Mouse (Mus musculus): ENCODE results near the gene Hormad1.
A peak's percentile ranks its signal among the peaks of the same experiment; 100 is the strongest.
"Not testable (repeated sequence)": the region's sequence is repeated elsewhere in the genome, so short reads cannot be mapped to it uniquely, and the experiment has no call there.

The Hormad1 gene

DNA sequence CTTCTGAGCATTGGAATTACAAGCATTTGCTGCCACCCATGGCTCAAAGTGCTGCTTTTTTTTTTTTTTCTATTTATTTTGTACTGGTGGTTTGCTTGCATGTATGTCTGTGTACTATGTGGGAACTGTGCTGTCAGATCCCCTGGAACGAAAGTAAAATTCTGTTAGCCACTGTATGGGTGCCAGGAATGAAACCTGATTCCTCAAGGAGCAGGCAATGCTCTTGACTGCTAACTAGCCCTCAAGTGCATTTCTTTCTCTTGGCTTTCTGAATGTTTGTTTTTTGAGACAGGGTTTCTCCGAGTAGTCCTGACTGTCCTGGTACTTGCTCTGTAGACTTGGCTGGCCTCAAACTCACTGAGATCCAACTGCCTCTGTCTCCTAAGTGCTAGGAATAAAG, 2.3 kb downstream of the Hormad1 start:
- DNase-seq (ENCODE audit: inconsistent ontology term), result no peak

DNA sequence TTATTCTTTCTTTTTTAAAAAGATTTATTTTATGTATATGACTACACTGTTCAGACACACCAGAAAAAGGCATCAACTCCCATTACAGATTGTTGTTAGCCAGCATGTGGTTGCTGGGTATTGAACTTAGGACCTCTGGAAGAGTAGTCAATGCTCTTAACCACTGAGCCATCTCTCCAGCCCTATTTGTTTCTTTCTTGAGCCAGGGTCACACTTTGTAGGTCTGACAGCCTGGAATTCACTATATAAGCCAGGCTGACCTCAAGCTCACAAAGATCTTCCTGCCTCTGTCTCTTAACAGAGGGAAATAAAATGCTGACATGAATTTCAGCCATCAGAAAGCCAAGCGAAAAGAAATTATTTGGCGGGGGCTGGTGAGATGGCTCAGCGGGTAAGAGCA, 10.1 kb downstream of the Hormad1 start:
- DNase-seq (ENCODE audit: inconsistent ontology term), result no peak

DNA sequence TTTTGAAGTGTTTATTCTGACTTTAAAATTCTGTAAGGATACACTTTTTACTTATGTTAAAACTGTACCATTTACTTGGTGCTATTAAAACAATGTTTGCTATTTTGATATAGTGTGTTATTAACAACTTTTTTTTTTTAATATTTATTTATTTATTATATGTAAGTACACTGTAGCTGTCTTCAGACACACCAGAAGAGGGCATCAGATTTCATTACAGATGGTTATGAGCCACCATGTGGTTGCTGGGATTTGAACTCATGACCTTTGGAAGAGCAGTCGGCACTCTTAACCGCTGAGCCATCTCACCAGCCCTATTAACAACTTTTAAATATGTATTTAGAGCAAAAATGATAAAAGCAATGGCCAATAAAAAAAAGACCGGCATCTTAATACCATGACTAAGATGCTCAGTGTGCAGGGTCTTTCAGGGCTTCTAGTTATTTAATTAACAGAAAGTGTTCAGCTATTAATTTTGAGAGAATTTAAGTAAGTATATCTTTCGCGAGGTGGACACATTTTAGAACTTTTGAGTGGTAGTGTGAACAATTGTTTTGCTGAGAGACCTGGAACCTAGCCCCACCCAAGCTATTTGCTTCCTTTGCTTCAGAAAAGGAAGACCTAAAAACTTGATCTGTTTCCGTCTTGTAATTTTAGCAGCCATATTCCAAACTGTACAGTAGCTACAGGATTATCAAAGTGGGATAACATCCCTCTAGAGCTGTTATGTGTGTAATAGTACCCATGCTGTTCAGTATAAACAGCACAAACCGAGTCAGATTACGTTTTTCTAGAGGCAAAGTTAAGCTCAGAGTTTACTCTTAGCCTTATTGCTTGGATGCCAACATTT, 28.5 kb downstream of the Hormad1 start:
- DNase-seq (ENCODE audit: inconsistent ontology term), result no peak

DNA sequence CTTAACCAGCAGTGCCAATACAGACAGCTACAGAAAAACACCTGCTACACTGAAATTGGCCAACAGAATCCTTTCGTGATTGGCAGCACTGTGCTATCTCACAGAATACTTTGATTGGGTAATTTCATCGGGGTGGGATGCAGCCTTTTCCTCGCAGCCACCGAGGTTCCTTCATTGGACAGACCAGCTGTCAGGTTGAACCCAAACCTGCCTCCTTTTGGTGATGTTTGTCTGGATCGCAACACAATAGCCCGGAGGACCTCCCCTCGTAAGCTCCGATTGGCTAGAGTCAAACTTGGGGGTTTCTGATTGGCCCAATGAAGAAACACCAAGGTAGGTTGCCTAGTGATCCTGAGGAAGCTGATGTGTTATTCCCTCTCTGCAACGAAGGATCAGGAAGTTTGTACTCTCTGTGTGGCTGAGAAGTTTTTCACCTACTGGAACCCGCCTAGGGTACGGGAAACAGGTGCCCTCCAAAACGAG, 29.2 kb downstream of the Hormad1 start, which contains the start of gene Golph3l:
Gene Golph3l (plus strand): TSS at position 331 of the 483 bp plus-strand sequence.
- DNase-seq (ENCODE audit: inconsistent ontology term), result peak; percentile 98

DNA sequence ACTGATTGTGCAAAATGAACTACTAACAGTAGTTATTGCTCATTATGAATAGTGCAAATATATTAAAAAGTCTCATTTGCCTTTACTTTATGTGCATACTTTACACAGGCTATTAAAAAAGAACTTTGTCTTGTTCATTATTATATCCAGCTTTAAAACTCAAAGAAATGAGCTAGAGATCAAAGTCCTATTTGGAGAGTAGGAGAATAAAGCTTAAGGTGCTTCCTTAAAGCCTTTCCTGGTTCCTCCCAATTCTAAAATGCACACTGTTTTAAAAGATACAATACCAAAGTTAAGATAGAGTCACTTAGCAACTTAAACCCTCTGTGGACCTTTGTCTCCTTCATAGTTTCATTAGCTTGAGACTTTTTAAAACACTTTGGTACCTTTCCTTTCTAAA, 39.3 kb downstream of the Hormad1 start:
- DNase-seq (ENCODE audit: inconsistent ontology term), result no peak

DNA sequence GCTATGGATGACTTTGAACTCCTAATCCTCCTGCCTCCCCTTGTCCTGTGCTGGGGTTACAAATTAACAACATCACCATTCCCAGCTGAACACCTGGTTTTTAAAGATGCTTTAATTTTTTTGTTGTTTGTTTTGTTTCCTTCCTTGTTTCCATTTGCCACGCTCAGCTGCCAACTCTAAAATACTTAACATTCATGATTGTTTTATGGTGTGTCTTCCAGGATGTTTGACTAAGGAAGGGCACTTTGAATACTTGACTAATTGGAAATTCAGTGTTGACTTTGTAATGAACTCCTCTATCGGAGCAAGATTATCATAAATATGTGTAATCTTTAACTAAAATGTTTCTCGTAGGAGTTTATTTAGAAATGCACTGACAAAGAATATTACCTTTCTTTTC, 41.8 kb downstream of the Hormad1 start:
- no peak for DNase-seq (ENCODE audit: inconsistent ontology term)

DNA sequence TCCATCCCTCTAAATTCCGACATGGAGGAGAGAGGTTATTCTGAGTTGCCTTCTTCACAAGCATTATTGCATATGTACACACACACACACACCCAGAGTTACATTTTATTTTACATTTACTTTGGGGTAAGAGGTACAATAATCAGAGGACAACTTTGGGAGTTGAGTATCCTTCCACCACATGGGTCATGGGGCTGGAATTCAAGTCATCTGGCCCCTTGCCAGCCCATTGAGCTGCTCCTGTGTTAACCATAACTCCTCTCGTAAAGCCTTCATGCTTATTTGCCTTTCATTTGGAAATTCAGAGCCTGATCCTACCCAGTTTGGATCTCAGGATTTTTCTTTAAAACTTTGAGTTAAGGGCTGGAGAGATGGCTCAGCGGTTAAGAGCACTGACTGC, 46.6 kb downstream of the Hormad1 start:
- peak; percentile 54 for DNase-seq (ENCODE audit: inconsistent ontology term)

DNA sequence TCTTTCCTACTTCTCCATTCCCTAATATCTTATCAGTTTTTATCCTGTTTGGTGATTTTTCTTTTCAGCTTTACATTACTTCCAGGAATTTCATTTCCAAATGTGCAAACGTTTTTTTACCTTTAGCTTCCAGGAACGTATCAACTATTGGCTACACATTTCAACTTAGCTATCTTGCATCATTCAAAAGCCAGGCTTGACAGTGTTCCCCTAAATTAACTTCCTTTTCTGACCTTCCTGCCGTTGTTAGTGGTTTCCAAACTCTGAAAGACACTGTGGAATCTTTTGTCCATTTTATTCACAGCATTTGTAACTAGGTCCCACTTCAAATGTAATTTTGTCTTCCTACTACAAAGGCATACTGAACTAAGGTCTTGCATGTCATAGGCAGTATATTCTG, 49.7 kb downstream of the Hormad1 start:
- DNase-seq (ENCODE audit: inconsistent ontology term), result no peak

DNA sequence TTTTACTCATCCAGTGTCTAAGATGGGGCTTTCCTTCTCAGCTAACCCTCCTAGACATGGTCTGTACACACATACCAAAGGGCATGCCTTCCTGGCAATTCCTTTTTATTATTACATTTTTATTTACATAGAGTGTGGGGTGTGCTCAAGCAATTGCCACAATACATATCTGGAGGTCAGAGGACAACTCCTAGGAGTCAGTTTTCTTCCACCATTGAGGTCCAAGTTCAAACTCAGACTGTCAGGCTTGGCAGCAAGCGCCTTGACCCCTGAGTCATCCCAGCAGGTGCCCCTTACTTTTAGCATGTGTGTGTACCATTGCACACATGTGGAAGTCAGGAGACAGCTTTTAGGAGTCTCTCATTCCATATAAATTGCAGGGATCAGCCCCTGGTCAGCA, 54.5 kb downstream of the Hormad1 start:
- DNase-seq (ENCODE audit: inconsistent ontology term), result no peak

DNA sequence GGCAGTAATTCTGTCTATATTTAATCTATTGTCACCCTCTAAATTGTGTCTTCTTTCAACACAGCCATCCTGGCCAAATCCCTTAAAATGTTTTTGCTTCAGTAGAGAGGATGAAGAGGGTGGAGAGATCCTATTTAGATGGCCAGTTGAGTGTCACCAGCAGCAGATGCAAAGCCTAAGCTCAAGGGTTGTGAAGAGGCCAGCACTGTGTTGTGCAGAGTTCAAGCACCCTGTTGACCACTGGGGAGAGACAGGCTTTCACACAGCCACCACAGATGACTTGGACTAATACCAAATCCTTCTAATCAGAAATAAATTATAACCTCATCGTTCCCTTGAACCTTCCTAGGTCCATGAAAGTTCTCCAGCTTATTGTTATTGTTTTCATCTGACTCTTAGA, 59.0 kb downstream of the Hormad1 start:
- no peak for DNase-seq (ENCODE audit: inconsistent ontology term)

DNA sequence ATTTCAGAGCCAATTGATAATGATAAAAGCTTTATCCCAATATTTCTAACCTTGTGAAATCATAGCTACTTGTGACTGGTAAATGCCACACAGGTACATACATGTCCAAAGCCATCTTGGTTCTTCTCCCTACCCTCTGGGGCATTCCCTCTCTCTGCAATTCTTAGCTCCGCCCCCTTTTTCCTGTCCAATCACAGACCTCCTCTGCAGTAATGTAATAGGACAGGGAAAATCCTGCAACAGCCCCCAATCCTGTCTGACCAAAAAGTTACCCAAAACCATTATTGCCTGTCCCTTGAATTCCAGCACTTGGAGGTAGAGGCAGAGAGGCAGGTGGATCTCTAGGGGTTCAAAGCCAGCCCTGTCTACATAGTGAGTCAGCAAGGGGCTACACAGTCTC, 61.8 kb downstream of the Hormad1 start:
- no peak for DNase-seq (ENCODE audit: inconsistent ontology term)

DNA sequence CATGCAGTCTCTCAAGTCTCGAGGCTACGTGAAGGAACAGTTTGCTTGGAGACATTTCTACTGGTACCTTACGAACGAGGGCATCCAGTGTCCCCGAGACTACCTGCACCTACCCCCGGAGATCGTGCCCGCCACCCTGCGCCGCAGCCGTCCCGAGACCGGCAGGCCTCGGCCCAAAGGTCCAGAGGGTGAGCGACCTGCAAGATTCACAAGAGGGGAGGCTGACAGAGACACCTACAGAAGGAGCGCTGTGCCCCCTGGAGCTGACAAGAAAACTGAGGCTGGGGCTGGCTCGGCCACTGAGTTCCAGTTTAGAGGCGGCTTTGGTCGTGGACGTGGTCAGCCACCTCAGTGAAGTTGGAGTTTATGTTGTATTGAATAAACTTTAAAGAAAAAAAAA, 62.9 kb downstream of the Hormad1 start:
- DNase-seq (ENCODE audit: inconsistent ontology term), result not testable (repeated sequence)

DNA sequence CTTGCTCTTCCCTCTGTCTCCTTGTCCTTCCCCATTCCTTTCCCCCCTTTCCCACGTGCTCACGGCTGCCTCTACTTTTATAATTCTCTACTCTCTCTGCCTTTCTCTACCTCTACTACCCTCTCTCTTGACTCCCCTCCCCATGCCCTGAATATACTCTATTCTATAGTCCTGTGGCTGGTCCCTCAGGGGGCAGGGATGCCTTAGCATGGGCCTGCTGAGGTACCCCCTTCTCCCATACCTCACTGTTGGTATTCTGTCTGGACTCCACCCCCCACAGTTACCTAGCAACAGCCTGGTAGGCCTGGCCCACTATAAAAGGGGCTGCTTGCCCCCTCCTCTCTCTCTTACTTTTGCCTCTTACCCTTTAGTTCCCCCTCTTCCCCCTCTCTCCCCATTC, 64.1 kb downstream of the Hormad1 start:
- DNase-seq (ENCODE audit: inconsistent ontology term), result no peak

DNA sequence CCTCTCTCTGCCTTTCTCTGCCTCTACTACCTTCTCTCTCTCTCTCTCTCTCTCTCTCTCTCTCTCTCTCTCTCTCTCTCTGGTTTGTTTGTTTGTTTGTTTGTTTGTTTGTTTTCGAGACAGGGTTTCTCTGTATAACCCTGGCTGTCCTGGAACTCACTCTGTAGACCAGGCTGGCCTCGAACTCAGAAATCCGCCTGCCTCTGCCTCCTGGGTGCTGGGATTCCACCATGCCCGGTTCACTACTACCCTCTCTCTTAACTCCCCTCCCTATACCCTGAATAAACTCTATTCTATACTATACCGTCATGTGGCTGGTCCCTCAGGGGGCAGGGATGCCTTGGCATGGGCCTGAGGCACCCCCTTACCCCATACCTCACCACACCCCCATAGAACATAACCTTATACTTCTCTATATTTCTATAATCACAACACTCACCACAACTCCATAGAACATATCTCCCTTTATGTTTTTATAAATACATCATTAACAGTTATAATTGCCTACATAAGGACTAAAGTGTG, 64.6 kb downstream of the Hormad1 start:
- not testable (repeated sequence) for DNase-seq (ENCODE audit: inconsistent ontology term)

DNA sequence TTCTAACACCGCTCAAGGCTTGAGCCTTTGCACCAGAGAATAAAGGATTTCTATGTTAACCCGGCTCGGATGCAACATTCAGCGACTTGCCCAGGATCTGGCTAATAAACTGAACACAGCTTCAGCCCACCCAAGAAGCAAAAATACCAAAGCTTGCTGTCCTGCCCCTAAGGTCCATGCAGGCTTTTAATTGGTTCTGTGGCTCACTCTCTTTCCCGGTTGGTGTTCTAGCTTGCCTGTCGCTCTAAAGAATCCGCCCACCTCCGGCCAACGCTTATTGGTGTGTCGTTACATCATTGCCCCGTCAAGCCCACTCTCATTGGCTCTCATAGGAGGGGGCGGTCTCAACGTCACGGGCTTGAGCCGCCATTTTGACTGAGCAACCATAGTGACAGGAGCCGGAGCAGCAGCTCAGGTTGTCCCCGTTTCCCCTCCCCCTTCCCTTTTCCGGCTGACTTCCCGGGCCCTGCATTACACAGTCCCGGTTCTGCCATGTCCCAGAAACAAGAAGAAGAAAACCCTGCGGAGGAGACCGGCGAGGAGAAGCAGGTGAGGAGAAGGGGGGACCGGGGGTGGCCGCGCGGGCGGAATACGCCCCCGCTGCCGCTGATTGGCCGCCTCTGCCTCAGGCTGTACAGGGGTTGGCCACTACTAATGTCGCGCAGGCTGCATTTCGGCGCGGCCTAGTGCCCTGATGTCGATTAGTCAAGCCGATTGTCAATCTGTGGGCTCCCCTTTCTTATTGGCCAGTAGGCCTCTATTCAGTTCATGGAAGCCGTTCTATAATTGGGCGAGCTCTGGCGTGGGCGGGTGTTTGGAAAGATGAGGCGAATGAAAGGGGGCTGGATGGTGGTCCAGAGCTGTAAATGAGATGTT, 65.4 kb downstream of the Hormad1 start, which contains the start of gene Ensa:
Gene Ensa (plus strand): TSS at position 366 of the 876 bp plus-strand sequence.
- DNase-seq (ENCODE audit: inconsistent ontology term), result peak; percentile 99

DNA sequence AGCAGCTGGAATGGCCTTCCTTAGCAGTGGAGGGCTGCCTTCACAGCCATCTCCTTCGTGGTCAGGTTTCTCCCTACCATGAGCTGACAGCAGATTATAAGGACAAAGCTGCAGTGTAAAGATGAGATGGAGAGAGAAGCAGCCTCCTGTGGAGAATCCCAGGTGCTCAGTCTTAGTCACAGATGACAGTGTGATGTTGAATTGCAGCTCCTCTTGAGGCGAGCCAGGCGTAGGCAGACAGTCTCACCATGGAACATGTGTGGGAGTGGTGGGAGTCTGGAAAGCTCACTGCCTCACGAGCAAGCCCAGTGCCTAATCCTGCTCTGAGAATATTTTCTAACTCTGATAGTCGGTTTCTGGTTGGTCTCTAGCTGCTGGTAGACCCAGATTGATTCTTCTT, 68.3 kb downstream of the Hormad1 start:
- DNase-seq (ENCODE audit: inconsistent ontology term), result no peak

DNA sequence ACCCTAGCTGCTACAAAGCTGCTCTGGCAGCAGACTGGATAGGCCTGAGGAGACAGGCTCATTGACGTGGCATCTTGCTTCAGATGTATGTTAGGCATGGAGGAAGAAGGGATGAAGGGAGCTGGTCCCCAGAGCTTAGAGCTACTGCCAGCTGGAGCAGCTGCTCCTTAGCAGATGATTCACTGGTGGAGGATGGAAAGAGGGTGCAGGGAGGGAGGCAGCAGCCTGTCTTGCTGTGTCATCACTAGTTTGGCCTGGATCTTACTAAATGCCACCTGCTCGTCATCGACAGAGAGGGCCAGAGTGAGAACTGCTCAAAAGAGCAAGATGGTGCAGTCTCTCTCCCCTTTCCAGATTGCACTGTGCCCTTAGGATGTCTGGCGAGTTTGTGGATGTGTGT, 70.3 kb downstream of the Hormad1 start:
- peak; percentile 71 for DNase-seq (ENCODE audit: inconsistent ontology term)

DNA sequence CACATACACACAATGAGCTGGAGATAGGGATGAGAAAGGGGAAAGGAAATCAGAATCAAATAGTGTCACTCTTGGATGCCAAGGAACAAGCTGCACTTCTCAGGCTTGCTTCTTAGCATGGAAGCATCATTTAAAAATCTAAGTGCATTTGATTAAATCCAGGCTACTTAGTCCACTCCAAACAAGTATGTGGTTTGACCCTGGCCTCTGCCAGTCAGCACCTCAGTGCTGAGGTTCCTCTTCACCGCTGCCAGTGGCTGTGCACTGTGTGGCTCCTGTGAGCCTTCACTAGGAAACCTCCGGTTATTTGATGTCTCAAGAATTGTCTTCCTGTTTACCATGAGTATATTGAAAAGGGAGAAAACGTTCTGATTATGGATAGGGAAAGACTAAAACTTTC, 71.4 kb downstream of the Hormad1 start:
- no peak for DNase-seq (ENCODE audit: inconsistent ontology term)

DNA sequence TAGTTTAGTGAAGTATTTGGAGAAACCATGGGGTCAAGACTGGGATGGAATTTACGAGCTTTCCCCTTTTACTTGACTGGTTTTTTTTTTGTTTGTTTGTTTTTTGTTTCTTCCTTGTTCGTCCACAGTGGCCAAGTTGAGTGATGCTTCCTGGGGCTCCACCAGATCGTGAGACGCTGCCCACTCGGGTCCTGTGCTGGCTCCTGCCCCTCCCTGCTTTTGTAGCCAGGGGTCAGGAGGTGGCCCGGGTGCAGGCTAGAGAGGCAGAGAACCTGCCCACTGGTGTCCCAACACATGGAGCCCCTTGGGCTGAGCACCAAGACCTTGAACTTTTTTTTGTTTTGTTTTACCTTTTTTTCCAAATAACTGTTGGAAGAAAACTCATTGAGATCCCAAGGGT, 71.8 kb downstream of the Hormad1 start:
- DNase-seq (ENCODE audit: inconsistent ontology term), result no peak

DNA sequence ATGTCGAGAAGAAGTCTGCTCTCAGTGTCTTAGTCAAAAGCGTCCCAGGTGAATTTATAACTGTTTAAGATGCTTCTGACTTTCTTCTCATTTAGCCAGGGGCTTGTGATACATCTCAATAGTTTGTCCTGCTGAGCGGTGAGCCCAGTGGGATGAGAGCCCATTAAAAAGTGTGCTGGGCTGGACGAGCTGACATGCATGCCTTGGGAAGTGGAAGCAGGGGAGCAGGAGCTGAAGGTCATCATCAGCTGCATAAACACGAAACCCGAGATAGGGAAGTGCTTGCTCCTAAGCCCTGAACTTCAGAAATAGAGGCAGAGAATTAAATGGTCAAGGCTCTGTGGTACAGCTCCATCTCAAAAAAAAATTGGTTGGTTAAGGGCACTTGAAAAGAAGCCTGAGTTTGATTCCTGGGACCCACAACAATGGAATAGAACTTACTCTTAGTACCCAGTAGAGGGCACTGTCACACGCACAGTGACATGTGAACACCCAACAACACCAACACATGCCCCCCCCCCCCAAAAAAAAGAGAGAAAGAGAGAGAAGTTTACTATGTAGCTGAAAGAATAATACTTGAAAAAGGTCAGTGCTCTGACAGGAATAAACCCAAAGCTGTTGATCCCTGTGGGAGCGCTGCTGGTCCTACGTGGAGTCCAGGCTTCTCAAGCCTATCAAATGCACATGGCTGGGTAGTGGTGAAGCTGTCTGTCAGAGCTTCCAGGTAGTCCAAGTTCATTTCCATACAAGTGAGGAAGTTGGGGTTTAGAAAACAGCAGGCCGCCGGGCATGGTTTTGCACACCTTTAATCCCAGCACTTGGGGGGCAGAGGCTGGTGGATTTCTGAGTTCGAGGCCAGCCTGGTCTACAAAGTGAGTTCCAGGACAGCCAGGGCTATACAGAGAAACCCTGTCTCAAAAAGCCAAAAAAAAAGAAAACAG, 73.4 kb downstream of the Hormad1 start:
- DNase-seq (ENCODE audit: inconsistent ontology term), result peak; percentile 30

DNA sequence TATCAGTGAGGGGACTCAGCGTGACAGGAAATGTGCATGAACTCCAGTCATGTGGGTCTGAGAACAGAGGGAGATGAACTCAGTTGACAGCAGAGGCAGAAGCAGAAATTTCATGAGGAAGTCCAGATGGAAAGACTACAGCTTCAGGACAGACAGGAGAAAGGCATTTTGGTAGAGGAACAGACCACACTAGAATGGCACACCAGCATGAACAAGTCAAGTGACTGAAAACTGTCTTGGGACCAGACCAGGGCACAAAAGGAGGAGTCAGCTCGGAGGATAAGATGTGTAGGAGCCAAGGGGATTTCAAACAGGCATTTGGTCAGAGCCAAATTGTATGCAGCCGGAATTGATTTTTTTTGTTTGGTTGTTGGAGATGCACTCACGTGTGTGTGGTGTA, 76.2 kb downstream of the Hormad1 start:
- no peak for DNase-seq (ENCODE audit: inconsistent ontology term)

Data from Muller cell, postnatal 12 days (primary cell).